Mouse (Mus musculus): ENCODE measurements around the gene Espnl.

GRCm38 (mm10) chr1:91344921-91345685 is 23.2 kb downstream of the Espnl start:
- TF ChIP-seq CTCF (IDR thresholded peaks at IDR 0.05; ENCODE audit: borderline replicate concordance, extremely low read depth, insufficient read depth, insufficient read length) (no peak), POLR2A (IDR thresholded peaks at IDR 0.05; ENCODE audit: borderline replicate concordance, extremely low read depth, insufficient read depth, insufficient read length, poor library complexity, severe bottlenecking) (no peak)
